Mouse (Mus musculus): Measurements from ENCODE around the gene Vopp1.

Gene Vopp1

GRCm38 (mm10) chr6:57782658-57783057 is 42.3 kb downstream of the Vopp1 start:
- DNase-seq: no peak

DNA sequence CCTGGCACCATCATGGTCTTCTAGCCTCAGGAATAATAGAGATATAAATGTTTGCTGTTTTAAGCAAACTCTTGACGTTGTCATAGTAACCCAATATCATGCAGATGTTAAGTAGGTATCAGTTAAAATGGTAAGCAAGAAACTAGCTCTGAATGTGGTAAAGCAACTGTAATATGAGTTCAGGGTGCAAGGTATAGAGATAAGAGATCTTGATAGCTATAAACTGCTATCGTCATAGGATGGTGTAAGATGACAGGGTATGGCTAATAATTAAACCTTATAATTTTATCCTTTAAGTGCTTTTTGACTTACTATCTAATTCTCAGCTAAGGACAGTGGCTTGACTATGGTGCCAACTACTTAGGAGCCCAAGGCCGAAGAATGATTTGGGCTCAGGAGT is 44.6 kb downstream of the Vopp1 start:
- DNase-seq: no peak

DNA sequence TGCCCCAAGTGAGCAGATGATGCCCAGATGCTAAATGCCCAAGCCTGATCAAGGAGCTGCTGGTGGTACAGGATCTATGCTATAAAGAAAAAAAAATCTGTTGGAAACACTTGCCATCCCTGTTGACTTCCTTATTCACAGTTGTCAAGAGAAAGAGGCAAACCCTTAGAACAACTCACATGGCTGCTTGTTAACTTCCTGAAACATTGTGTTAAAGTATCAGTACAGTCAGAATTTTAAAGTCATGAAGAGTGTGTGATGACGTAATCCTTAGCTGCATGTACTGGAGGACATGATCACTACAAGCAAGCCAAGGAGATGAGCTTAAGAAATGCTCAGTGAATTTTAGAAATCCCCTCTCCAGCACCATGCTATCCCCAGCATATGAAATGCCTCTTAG is 51.2 kb downstream of the Vopp1 start:
- DNase-seq: no peak

DNA sequence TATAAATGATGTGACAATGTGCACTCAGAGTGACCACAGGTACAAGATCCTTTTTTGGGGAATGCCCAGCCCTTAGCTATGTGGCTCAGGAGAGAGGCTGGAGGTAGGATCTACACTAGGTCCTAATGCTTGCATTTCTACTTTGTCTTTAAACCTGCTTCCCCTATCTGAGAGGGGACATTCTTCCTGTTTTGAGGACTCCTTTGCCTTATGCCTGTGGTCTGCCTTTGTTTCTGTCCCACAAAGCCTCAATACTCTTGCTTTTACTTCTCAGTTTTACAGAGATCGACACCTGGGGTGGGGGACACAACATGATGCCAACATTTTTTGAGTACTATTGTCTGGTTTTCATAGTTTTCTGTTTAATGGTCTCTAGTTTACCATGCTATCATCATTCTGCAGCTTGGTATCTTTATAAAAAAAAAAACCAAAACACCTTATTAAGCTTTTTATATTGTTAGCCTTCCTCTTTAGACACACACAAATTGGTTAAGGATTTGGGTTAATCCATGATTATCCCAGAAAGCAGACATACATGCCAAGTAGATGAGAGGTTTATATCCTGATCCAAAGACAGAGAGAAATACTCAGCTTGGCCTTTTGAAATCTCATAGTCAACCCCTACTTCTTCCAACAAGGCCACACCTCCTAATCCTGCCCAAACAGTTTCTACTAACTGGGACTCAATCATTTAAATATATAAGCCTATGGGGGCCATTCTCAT is 54.3 kb downstream of the Vopp1 start:
- DNase-seq: no peak

- no peak for DNase-seq
These were observed 55.9 kb downstream of the Vopp1 start for GRCm38 (mm10) chr6:57768948-57769525.

DNA sequence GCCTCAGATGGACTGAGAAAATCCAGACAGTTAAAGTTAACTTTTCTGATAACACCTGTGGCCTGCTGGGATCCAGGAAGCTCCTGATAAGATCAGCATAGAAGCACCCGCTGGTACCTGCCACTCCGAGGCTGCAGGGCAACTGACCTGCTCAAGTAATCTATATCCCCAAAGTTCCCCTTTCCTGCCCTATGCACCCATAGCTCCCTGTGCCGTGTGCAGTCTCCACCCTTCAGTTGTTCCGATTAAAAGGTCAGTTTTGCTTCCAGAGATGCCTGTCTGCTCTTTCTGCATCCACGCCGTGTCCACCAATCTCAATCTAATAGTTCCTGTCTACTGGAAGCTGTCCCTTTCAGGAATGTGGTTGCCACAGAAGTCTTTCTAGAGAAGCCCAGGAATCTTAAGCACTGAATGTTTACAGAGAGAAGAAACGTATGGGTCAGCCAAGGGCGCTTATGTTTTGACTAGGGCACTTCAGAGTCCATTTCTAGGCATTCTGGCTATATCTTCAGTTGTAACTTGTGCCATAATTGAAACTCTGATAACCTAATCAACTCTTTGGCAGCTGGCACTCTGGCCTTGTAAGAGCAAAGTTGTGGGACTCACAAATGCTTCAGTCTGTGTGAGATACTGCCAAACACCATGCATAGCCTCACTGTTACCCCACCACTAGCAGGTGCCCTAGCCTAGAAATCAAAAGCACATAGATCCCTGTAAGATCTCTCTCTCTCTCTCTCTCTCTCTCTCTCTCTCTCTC is 57.7 kb downstream of the Vopp1 start:
- no peak for DNase-seq

GRCm38 (mm10) chr6:57766287-57766686 is 58.7 kb downstream of the Vopp1 start:
- DNase-seq: no peak

GRCm38 (mm10) chr6:57765095-57765878 is 59.7 kb downstream of the Vopp1 start:
- DNase-seq: no peak

GRCm38 (mm10) chr6:57763054-57763453 is 61.9 kb downstream of the Vopp1 start:
- no peak for DNase-seq

DNA sequence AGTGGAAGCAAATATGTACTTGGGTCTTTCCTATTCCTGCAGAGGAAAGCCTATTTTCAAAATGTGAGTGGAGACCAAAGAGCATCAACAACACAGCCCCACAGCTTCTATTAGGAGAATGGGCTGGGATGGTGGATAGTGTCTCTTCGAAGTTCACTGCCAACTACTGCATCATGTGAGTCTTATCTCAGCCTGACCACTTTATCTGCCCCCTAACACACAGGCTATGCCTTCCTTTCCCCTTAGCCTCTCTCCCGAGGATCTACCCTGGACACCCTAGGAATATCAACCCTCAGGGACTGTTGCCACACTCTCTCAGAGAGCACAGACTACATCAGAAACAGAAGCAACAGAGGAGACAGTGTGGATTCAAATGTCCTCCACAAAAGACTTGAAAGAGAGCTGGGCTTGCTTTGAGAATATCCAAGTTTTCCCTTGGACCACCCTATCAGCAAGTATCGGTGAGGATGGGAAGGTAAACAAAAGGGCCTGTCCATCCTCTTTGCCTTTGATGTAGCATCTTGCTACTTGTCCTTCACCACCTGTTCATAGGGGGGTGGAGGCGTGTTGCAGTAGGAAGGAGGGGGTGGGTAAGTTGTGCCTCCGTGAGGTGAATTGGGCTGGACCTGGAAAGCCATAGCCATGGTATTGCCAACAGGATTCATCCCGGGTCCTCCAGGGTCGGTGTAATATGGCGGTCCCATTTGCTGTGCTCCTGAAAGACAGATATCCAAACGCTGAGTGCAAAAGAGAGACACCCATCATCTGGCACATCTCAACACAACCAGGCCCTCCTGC is 70.8 kb downstream of the Vopp1 start:
- DNase-seq: no peak

DNA sequence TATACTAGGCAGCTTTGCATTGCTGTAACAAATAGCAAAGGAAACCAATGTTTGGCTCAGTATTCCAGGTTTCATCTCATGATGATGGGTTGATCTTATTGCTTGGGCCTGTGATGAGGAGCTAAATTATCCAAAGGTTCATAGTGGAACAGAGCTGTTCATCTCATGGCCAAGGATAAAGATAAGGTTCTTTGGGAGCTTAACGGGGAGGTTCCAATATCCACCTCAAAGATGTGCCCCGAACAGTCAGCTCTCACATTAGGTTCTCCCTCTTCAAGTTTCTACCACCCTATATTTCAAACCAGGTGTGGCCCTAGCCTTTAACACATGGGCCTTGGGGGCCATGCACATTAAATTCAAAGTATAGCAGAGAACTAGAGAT is 79.2 kb downstream of the Vopp1 start:
- no peak for DNase-seq

GRCm38 (mm10) chr6:57744974-57745747 is 79.8 kb downstream of the Vopp1 start:
- no peak for DNase-seq

GRCm38 (mm10) chr6:57744123-57744522 is 80.8 kb downstream of the Vopp1 start:
- no peak for DNase-seq

GRCm38 (mm10) chr6:57743333-57743732 is 81.6 kb downstream of the Vopp1 start:
- peak in 1 of 2 experiments; percentile 5 for DNase-seq

DNA sequence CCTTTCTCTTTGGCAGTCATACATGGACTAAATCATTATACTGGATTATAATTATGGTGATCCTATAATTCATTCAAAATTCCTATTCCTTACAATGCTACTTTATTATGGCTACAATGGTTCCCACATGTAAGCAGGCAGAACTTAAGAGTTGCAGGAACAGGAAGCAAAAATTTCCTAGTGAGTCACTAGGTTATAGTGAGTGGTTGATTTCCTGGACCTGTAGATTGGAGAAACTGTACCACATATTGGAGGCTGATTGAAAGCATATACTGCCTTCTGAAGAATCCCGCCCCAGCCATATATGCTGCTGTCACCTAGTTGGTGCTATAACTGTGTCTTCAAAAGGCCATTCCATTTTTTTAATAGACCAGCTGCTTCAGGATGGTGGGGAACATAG is 82.2 kb downstream of the Vopp1 start:
- DNase-seq: no peak

GRCm38 (mm10) chr6:57721347-57721746 is 103.6 kb downstream of the Vopp1 start:
- no peak for DNase-seq

GRCm38 (mm10) chr6:57711726-57712125 is 113.2 kb downstream of the Vopp1 start:
- no peak for DNase-seq

- no peak for DNase-seq
These were observed 118.2 kb downstream of the Vopp1 start for GRCm38 (mm10) chr6:57706721-57707120.

GRCm38 (mm10) chr6:57703703-57704102 is 121.3 kb downstream of the Vopp1 start:
- DNase-seq: no peak

DNA sequence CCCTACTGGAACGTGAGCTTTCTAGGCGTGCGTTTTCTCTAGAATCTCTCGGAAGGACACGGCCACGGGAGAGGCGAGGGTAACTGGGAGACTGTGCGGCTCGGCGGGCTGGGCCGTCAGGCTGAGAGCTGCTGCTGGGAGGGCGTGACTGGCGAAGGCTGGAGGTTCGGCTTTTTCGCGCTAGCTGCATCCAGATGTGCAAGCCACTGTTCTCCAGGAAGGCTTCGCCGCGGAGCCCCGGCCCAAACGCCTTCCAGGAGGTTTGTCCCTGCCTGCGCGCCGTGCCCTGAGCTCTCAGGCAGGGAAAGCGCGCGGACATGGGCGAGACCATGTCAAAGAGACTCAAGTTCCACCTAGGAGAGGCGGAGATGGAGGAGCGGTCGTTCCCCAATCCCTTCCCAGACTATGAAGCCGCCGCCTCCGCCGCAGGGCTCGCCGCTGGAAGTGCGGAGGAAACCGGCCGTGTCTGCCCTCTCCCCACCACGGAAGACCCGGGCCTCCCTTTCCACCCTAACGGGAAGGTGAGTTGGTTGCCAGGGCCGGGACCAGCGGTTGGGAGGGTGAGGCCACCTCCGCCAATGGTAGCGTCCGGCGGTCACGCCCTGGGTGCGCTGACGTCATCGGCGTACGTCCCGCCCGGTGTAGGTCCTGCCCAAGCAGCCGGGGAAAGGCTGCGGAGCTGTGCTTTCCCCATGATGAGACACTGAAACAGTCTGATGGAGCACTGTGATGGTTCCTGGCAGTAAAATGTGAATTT is 122.0 kb downstream of the Vopp1 start:
- peak; percentile 96 to 97 for DNase-seq

DNA sequence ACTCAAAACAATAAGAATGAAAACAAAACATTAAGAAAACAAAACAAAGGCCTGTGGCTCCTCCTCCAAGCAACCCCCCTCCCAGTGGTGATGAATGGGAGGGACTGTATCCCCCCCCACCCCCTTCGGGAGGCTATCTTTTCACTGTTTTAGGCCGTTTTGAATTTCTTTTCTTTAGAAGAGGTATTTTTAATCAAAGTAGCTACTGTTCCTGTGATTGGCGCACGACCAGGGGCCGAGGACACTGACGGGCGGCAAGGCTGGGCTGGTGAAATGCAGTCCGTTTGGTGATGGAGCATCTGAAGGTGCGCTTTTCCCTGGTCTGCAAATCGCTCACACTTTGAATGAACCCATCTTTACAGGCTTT is 122.6 kb downstream of the Vopp1 start, which contains the start of gene Lancl2:
Gene Lancl2, plus strand, starts transcription at position 165 of the 367 bp plus-strand sequence.
- DNase-seq: peak in 1 of 2 experiments; percentile 34
